Mouse (Mus musculus) ES-Bruce4 (cell line): ENCODE data around the gene Rasa2.

ENCODE experiments used
- CTCF ChIP-seq: IDR thresholded peaks from one replicate; pipeline ENCODE4 v1.8.1; 2011; ENCODE audit warnings: low read depth, low read length
- EP300 ChIP-seq: IDR thresholded peaks from 2 replicates; pipeline ENCODE4 v1.6.1; 2011; ENCODE audit warnings: low read depth, low read length; ENCODE audit not compliant: insufficient read depth
- POLR2A ChIP-seq: IDR thresholded peaks from one replicate; pipeline ENCODE4 v1.8.1; 2011; ENCODE audit warnings: low read length; ENCODE audit not compliant: insufficient read depth

- TF ChIP-seq POLR2A (no peak), CTCF (no peak), EP300 (no peak)
These were observed 138.2 kb downstream of the Rasa2 start for GRCm38 (mm10) chr9:96493212-96493611.
